Comparison of ENCODE assay signal across 13 mouse cellular contexts in genomic region chr7:74172504-74173229, GRCm38 (mm10).
DNase-seq lines count a peak whose midpoint lies in the region; ATAC-seq and TF ChIP-seq lines count a peak whose summit lies in the region.
"Had no signal": no experiment of that assay in that cellular context is flagged by ENCODE, and none has a peak within 500 bp of the region (broad histone marks: within the 10 kb centered on the region; RNA-seq: fewer than 3 reads in every experiment).

No protein-coding gene starts in this region.

- no peaks in the 10 kb centered on the region for H3K36me3 ChIP-seq in kidney, postnatal 0 days (ENCODE audit: insufficient read depth, low read length)
- H3K36me3 ChIP-seq in limb, embryonic 12.5 days: no peaks in the 10 kb centered on the region
- H3K36me3 ChIP-seq in forebrain, embryonic 15.5 days: no peaks in the 10 kb centered on the region
- H3K36me3 ChIP-seq in hindbrain, embryonic 16.5 days (ENCODE audit: control insufficient read depth, insufficient read depth, low read length): no peaks in the 10 kb centered on the region
- H3K36me3 ChIP-seq: hindbrain, embryonic 10.5 days had no signal

- H3K4me3 ChIP-seq in kidney, postnatal 0 days (replicated peaks; ENCODE audit: low read depth, low read length): no peak overlapping the region
- H3K4me3 ChIP-seq in limb, embryonic 12.5 days (replicated peaks): no peak overlapping the region
- H3K4me3 ChIP-seq in forebrain, embryonic 15.5 days: no peak overlapping the region
- no peak overlapping the region for H3K4me3 ChIP-seq in hindbrain, embryonic 16.5 days (ENCODE audit: low read length)
- H3K4me3 ChIP-seq: hindbrain, embryonic 10.5 days; layer of hippocampus, adult 2 months; myocyte had no signal

- H3K27ac ChIP-seq in kidney, postnatal 0 days: no peak overlapping the region
- H3K27ac ChIP-seq in limb, embryonic 12.5 days: peak overlapping the region; percentile 83
- no peak overlapping the region for H3K27ac ChIP-seq in forebrain, embryonic 15.5 days (replicated peaks)
- H3K27ac ChIP-seq in hindbrain, embryonic 16.5 days (ENCODE audit: low read depth, low read length): no peak overlapping the region
- H3K27ac ChIP-seq: hindbrain, embryonic 10.5 days; layer of hippocampus, adult 2 months had no signal

- TF ChIP-seq CTCF in kidney, postnatal 0 days (IDR thresholded peaks at IDR 0.05; ENCODE audit: low read depth): no peak

- no peaks in the 10 kb centered on the region for H3K9me3 ChIP-seq in kidney, postnatal 0 days (replicated peaks; ENCODE audit: low read length)
- no peaks in the 10 kb centered on the region for H3K9me3 ChIP-seq in limb, embryonic 12.5 days
- H3K9me3 ChIP-seq in forebrain, embryonic 15.5 days: no peaks in the 10 kb centered on the region
- H3K9me3 ChIP-seq in hindbrain, embryonic 16.5 days (ENCODE audit: control insufficient read depth, low read length): no peaks in the 10 kb centered on the region
- H3K9me3 ChIP-seq: hindbrain, embryonic 10.5 days had no signal

- ATAC-seq in kidney, postnatal 0 days (replicated peaks; ENCODE audit: low FRiP score, low read depth): peak; percentile 66; the same call in 1 of the 2 replicates
- ATAC-seq in limb, embryonic 12.5 days (ENCODE audit: insufficient number of reproducible peaks, insufficient read depth, low FRiP score, low TSS enrichment, low read depth): peak; percentile 78
- no peak for ATAC-seq in forebrain, embryonic 15.5 days (replicated peaks)
- no peak for ATAC-seq in hindbrain, embryonic 16.5 days
- ATAC-seq: forebrain, embryonic 14.5 days had no signal

- H3K27me3 ChIP-seq in kidney, postnatal 0 days (ENCODE audit: insufficient read depth, low read length): no peaks in the 10 kb centered on the region
- H3K27me3 ChIP-seq in limb, embryonic 12.5 days: no peaks in the 10 kb centered on the region
- no peaks in the 10 kb centered on the region for H3K27me3 ChIP-seq in forebrain, embryonic 15.5 days
- H3K27me3 ChIP-seq in hindbrain, embryonic 16.5 days (replicated peaks; ENCODE audit: control insufficient read depth, insufficient read depth, low read length): no peaks in the 10 kb centered on the region

- no peak overlapping the region for H3K9ac ChIP-seq in kidney, postnatal 0 days (ENCODE audit: low read depth, low read length)
- no peak overlapping the region for H3K9ac ChIP-seq in limb, embryonic 12.5 days (replicated peaks)
- H3K9ac ChIP-seq in forebrain, embryonic 15.5 days (replicated peaks): no peak overlapping the region
- no peak overlapping the region for H3K9ac ChIP-seq in hindbrain, embryonic 16.5 days (ENCODE audit: low read depth, low read length)

- H3K4me2 ChIP-seq in kidney, postnatal 0 days (ENCODE audit: low read length): no peak overlapping the region
- H3K4me2 ChIP-seq in limb, embryonic 12.5 days: peak overlapping the region; percentile 24; the same call in 1 of the 2 replicates
- no peak overlapping the region for H3K4me2 ChIP-seq in forebrain, embryonic 15.5 days (replicated peaks)
- H3K4me2 ChIP-seq in hindbrain, embryonic 16.5 days (ENCODE audit: low read length): no peak overlapping the region

- 46% methylated on average over 4 of the region's 4 CpGs for WGBS in kidney, postnatal 0 days
- 46% methylated on average over 4 of the region's 4 CpGs for WGBS in limb, embryonic 12.5 days
- WGBS in forebrain, embryonic 15.5 days: 67% methylated on average over 4 of the region's 4 CpGs
- WGBS in hindbrain, embryonic 16.5 days: 75% methylated on average over 4 of the region's 4 CpGs

- peaks cover 11% of the 10 kb centered on the region; the same call in 1 of the 2 replicates for H3K4me1 ChIP-seq in kidney, postnatal 0 days (replicated peaks; ENCODE audit: insufficient read depth, low read length)
- peaks cover 23% of the 10 kb centered on the region for H3K4me1 ChIP-seq in limb, embryonic 12.5 days (replicated peaks)
- peaks cover 7% of the 10 kb centered on the region for H3K4me1 ChIP-seq in forebrain, embryonic 15.5 days
- H3K4me1 ChIP-seq in hindbrain, embryonic 16.5 days (ENCODE audit: control insufficient read depth, insufficient read depth, low read depth, low read length): no peaks in the 10 kb centered on the region

- DNase-seq in kidney, postnatal 0 days (ENCODE audit: low spot score): peak; percentile 79
- DNase-seq in kidney, adult 9 months: no peak
- DNase-seq in embryo, embryonic 10.5 days (ENCODE audit: low spot score): peak; percentile 49
- peak; percentile 10 for DNase-seq in yolk sac, embryonic 10.5 days (ENCODE audit: low spot score)
- DNase-seq: heart, adult 11 months; thymus, postnatal 36 days had no signal

Comparison
In these comparisons a context has a peak if more than half of its experiments do, and no peak if none do; other contexts are left out.
1. ATAC-seq: peak in kidney, postnatal 0 days (single experiment) and limb, embryonic 12.5 days (single experiment); none in forebrain, embryonic 15.5 days (single experiment) and hindbrain, embryonic 16.5 days (single experiment).